ENCODE assay signal across 32 mouse cellular contexts in genomic region chr16:56719031-56719430, GRCm38 (mm10). TPM values are rescaled to one million over a fixed set of nuclear protein-coding genes. Genes with fewer than 3 reads are reported as not detected.
A peak's percentile ranks its signal among the peaks of the same experiment; 100 is the strongest.
DNase-seq lines count a peak whose midpoint lies in the region; ATAC-seq and TF ChIP-seq lines count a peak whose summit lies in the region.
"Had no signal": no experiment of that assay in that cellular context is flagged by ENCODE, and none has a peak within 500 bp of the region (broad histone marks: within the 10 kb centered on the region; RNA-seq: fewer than 3 reads in every experiment).

No protein-coding gene starts in this region.

- no peak overlapping the region for H3K9ac ChIP-seq in intestine, postnatal 0 days (ENCODE audit: low read depth, low read length)
- H3K9ac ChIP-seq in liver, embryonic 14.5 days (replicated peaks), result peak overlapping the region; percentile 32
- H3K9ac ChIP-seq: embryonic facial prominence, embryonic 13.5 days; forebrain, embryonic 12.5 days; forebrain, postnatal 0 days; heart, embryonic 15.5 days; limb, embryonic 15.5 days; lung, embryonic 15.5 days had no signal

- peak; percentile 64 for ATAC-seq in intestine, postnatal 0 days
- ATAC-seq in liver, embryonic 14.5 days (ENCODE audit: insufficient read depth), result peak; percentile 62
- ATAC-seq in megakaryocyte-erythroid progenitor cell, adult 5-6 weeks (replicated peaks; ENCODE audit: low FRiP score, low TSS enrichment, poor library complexity, severe bottlenecking), result peak; percentile 40
- ATAC-seq: activated CD4-positive, CD25-positive, alpha-beta regulatory T cell, adult 4 months; CD4-positive, CD25-positive, alpha-beta regulatory T cell, adult 4 months; forebrain, postnatal 0 days; hindbrain, postnatal 0 days had no signal

- intact Hi-C loops in left cerebral cortex, postnatal 36 days (cut with DNase I), result loop anchor here (5.0 kb wide), 1 partner anchor 448 kb away; the partner anchor contains the start of gene Nit2
- intact Hi-C loops in left cerebral cortex, postnatal 14 days (cut with DNase I), result no loop called here

- DNase-seq in c-Kit-positive CD71-positive TER-119-negative erythroid progenitor cells, embryonic 14.5 days (ENCODE audit: low read depth), result peak; percentile 43
- DNase-seq in liver, embryonic 14.5 days (ENCODE audit: low read depth in 3 of 3, low spot score in 3 of 3), result peak; percentile 41 to 55 (median 49)
- no peak for DNase-seq in left cerebral cortex, postnatal 36 days (ENCODE audit: low spot score in 2 of 2)
- no peak for DNase-seq in left cerebral cortex, postnatal 14 days (ENCODE audit: low spot score in 2 of 2)
- no peak for DNase-seq in midbrain, embryonic 10.5 days (ENCODE audit: low spot score)
- DNase-seq: adrenal gland, adult 2 months; cerebellum, adult 11-12 months; cerebellum, adult 9-11 months; forebrain, postnatal 0 days; gastrocnemius, postnatal 14 days; kidney, adult 11 months; kidney, postnatal 25 days; lung, postnatal 36 days; midbrain, embryonic 14.5 days; retina, postnatal 1 day; right cerebral cortex, postnatal 25 days; spleen, adult 18-20 months; thymus, adult 18-20 months; thymus, postnatal 25 days had no signal

- H3K27me3 ChIP-seq in intestine, postnatal 0 days (replicated peaks; ENCODE audit: control insufficient read depth, insufficient read depth, low read length), result no peaks in the 10 kb centered on the region
- no peaks in the 10 kb centered on the region for H3K27me3 ChIP-seq in liver, embryonic 14.5 days (ENCODE audit: control insufficient read depth, insufficient read depth, low read length)
- no peaks in the 10 kb centered on the region for H3K27me3 ChIP-seq in midbrain, embryonic 10.5 days (ENCODE audit: low read depth, poor library complexity, severe bottlenecking)
- H3K27me3 ChIP-seq: embryonic facial prominence, embryonic 13.5 days; forebrain, embryonic 12.5 days; heart, embryonic 15.5 days; limb, embryonic 15.5 days; lung, embryonic 15.5 days; megakaryocyte, embryonic 14.5 days had no signal

- no peak overlapping the region for H3K4me2 ChIP-seq in intestine, postnatal 0 days (replicated peaks; ENCODE audit: low read depth)
- peak overlapping the region; percentile 73 for H3K4me2 ChIP-seq in liver, embryonic 14.5 days (ENCODE audit: low read depth)
- H3K4me2 ChIP-seq: forebrain, embryonic 12.5 days; limb, embryonic 15.5 days; lung, embryonic 15.5 days had no signal

- H3K36me3 ChIP-seq in intestine, postnatal 0 days (ENCODE audit: control insufficient read depth, insufficient read depth), result no peaks in the 10 kb centered on the region
- no peaks in the 10 kb centered on the region; the same call in 1 of the 2 replicates for H3K36me3 ChIP-seq in liver, embryonic 14.5 days (replicated peaks; ENCODE audit: control insufficient read depth, insufficient read depth, low read depth)
- no peaks in the 10 kb centered on the region for H3K36me3 ChIP-seq in midbrain, embryonic 10.5 days
- H3K36me3 ChIP-seq: embryonic facial prominence, embryonic 13.5 days; forebrain, embryonic 12.5 days; heart, embryonic 15.5 days; limb, embryonic 10.5 days; limb, embryonic 15.5 days; lung, embryonic 15.5 days had no signal

- H3K4me3 ChIP-seq in intestine, postnatal 0 days (ENCODE audit: low read depth, low read length), result no peak overlapping the region
- H3K4me3 ChIP-seq in liver, embryonic 14.5 days (ENCODE audit: insufficient read depth in 1 of 2, low read depth in 2 of 2, low read length in 2 of 2), result peak overlapping the region in 1 of 2 experiments; percentile 18; a peak in 1 of 4 replicates
- H3K4me3 ChIP-seq in midbrain, embryonic 10.5 days, result no peak overlapping the region
- H3K4me3 ChIP-seq: embryonic facial prominence, embryonic 13.5 days; forebrain, embryonic 12.5 days; heart, embryonic 15.5 days; layer of hippocampus, adult 2 months; limb, embryonic 10.5 days; limb, embryonic 15.5 days; lung, embryonic 15.5 days had no signal

- peak; percentile 68 for TF ChIP-seq EP300 in liver, embryonic 14.5 days (IDR thresholded peaks at IDR 0.05; ENCODE audit: low read depth)

- H3K9me3 ChIP-seq in intestine, postnatal 0 days (ENCODE audit: control insufficient read depth), result no peaks in the 10 kb centered on the region
- H3K9me3 ChIP-seq in liver, embryonic 14.5 days (ENCODE audit: control insufficient read depth, low read length), result no peaks in the 10 kb centered on the region
- H3K9me3 ChIP-seq in midbrain, embryonic 10.5 days (replicated peaks), result no peaks in the 10 kb centered on the region
- H3K9me3 ChIP-seq: embryonic facial prominence, embryonic 13.5 days; forebrain, embryonic 12.5 days; heart, embryonic 15.5 days; limb, embryonic 10.5 days; limb, embryonic 15.5 days; lung, embryonic 15.5 days; megakaryocyte, embryonic 14.5 days had no signal

- peak overlapping the region; percentile 78 for H3K27ac ChIP-seq in intestine, postnatal 0 days (ENCODE audit: low read depth, low read length)
- H3K27ac ChIP-seq in liver, embryonic 14.5 days, result peak overlapping the region; percentile 87
- H3K27ac ChIP-seq in midbrain, embryonic 10.5 days (replicated peaks), result no peak overlapping the region
- H3K27ac ChIP-seq: embryonic facial prominence, embryonic 13.5 days; forebrain, embryonic 12.5 days; heart, embryonic 15.5 days; hindbrain, postnatal 0 days; layer of hippocampus, adult 2 months; limb, embryonic 10.5 days; limb, embryonic 15.5 days; lung, embryonic 15.5 days had no signal

- no peak for TF ChIP-seq CTCF in intestine, postnatal 0 days (IDR thresholded peaks at IDR 0.05; ENCODE audit: low read depth)
- no peak for TF ChIP-seq CTCF in liver, embryonic 14.5 days (IDR thresholded peaks at IDR 0.05; ENCODE audit: low read depth)

- H3K4me1 ChIP-seq in intestine, postnatal 0 days (replicated peaks; ENCODE audit: control insufficient read depth, insufficient read depth, low read length), result no peaks in the 10 kb centered on the region
- peaks cover 27 to 31% of the 10 kb centered on the region in 2 experiments for H3K4me1 ChIP-seq in liver, embryonic 14.5 days (replicated peaks; ENCODE audit: control insufficient read depth in 2 of 2, insufficient read depth in 2 of 2, low read length in 1 of 2)
- H3K4me1 ChIP-seq in midbrain, embryonic 10.5 days, result peaks cover 18% of the 10 kb centered on the region

RNA-seq across cellular contexts. Expression of gene Tfg, which starts 1.8 kb away (rescaled TPM):
- polyA plus RNA-seq in intestine, postnatal 0 days (2015; fragmentation: Nextera tagmentation; extraction: Ambion mirVana), result 489 and 509 TPM in 2 replicates
- 40.7 and 48.1 TPM in 2 replicates for polyA plus RNA-seq in liver, embryonic 14.5 days (2012; rRNA removed)
- polyA plus RNA-seq in liver, embryonic 14.5 days (2014; fragmentation: Nextera tagmentation; extraction: Ambion mirVana), result 74.2 and 74.5 TPM in 2 replicates
- total RNA-seq in megakaryocyte-erythroid progenitor cell, adult 5-6 weeks (2014; fragmentation: Nextera tagmentation), result 110 and 124 TPM in 2 replicates
- total RNA-seq in megakaryocyte-erythroid progenitor cell, adult 5-6 weeks (2017), result 69.1 and 143 TPM in 2 replicates
- total RNA-seq in left cerebral cortex, postnatal 36 days (2021), result 10 to 100 TPM; 55.0 to 56.6 TPM
- total RNA-seq in left cerebral cortex, postnatal 14 days (2021), result 10 to 100 TPM; 65.6 to 71.6 TPM
- 202 and 203 TPM in 2 replicates for polyA plus RNA-seq in midbrain, embryonic 10.5 days (2016; fragmentation: Nextera tagmentation; extraction: Ambion mirVana)

Comparison
In these comparisons a context has a peak if more than half of its experiments do, and no peak if none do; other contexts are left out.
1. DNase-seq: peak in c-Kit-positive CD71-positive TER-119-negative erythroid progenitor cells, embryonic 14.5 days (single experiment) and liver, embryonic 14.5 days (3 of 3); none in left cerebral cortex, postnatal 36 days (0 of 2), left cerebral cortex, postnatal 14 days (0 of 2) and midbrain, embryonic 10.5 days (single experiment).
2. Peak in every context shown above with its lines, with median percentiles within 50 percentile points of each other: ATAC-seq.